Mouse (Mus musculus) layer of hippocampus, postnatal 36 days (tissue): ENCODE measurements around the gene Zfp970. TPM values are rescaled to one million over a fixed set of nuclear protein-coding genes. Genes with fewer than 3 reads are reported as not detected.
"Not testable (repeated sequence)": the region's sequence is repeated elsewhere in the genome, so short reads cannot be mapped to it uniquely, and the experiment has no call there.

Experiments
- DNase-seq, 2 experiments: peaks; one replicate each; pipeline ENCODE4 v3.0.0; 2022
- total RNA-seq, 2 experiments: library from RNA; stranded (reverse); gene quantifications; 2 replicates each; pipeline ENCODE4 v1.2.3; 2021

The Zfp970 gene
- total RNA-seq = 10 to 100 TPM; 38.8 to 39.4 TPM

DNA sequence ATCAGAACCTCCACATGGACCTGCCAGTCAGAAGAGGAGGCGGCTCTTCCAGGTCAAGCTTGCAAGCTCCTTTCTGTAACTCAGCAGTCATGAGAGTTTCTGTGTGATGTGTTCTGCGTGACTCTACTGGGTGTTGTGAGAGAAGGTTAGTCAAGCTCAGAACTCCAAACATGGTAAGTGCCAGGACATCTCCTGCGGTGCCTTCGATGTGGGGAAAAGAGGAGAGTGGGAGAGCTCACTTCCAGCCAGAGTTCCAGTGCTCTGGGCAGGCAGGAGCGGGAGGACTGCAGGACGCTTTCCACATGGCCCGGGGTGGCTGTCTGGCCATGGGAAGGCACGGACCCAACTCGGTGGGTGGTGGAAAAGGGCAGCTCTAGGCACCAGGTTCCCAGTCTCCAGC, at the start of gene Zfp970:
Zfp970 (plus strand) TSS at position 58 of the 400 bp plus-strand sequence.
- DNase-seq = peak; percentile 18 to 36

DNA sequence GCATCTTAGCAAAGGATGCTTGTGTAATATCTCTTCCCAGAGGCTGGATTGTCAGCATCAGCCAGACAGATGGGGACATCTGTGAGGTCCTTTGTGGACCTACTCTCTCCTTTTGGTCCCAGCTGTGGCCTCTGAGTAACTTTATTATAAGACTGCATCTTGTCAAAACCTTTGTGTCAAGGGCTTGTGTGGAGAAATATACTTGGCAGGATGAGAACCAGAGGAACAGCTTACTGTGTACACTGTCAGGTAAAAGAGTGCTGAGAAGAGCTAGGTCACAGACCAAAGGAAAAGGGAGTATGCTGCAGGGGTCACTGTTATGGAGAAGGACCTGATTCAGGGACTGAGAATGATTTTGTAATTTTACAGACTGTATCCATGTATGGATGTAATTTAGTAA, 3.7 kb downstream of the Zfp970 start:
- not testable (repeated sequence) for DNase-seq

DNA sequence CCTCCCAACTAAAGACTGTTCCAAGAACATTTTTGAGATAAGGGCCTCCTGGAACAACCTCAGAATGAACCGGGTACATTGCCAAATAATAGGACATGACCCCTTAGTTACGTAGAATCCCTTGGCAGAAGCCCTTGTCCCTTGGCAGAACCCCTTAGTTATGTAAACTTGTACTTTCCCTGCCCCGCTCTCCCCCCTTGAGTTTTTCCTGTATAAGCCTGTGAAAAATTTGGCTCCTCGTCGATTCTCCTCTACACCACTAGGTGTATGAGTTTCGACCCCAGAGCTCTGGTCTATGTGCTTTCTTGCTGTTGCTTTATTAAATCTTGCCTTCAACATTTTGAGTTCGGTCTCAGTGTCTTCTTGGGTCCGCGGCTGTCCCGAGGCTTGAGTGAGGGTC, 7.7 kb downstream of the Zfp970 start:
- DNase-seq = not testable (repeated sequence)

DNA sequence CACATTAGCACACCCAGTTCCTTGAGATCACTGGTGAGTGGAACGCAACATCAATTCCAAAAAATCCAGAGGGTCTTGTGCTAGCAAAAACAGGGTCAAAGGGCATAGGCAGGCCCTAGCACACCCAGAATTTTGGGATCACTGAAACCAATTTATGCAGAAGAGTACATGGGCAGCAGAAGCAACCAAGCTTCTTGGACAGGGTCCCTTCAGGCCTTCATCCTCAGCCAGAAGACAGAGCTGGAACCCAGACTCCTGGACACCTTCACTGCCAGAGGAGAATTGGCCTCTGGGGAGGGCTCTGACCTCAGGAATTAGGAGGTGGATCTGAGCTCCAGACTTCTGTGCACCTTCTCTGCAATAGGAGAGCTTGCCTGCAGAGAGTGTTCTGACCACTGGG, 17.4 kb downstream of the Zfp970 start:
- not testable (repeated sequence) for DNase-seq

DNA sequence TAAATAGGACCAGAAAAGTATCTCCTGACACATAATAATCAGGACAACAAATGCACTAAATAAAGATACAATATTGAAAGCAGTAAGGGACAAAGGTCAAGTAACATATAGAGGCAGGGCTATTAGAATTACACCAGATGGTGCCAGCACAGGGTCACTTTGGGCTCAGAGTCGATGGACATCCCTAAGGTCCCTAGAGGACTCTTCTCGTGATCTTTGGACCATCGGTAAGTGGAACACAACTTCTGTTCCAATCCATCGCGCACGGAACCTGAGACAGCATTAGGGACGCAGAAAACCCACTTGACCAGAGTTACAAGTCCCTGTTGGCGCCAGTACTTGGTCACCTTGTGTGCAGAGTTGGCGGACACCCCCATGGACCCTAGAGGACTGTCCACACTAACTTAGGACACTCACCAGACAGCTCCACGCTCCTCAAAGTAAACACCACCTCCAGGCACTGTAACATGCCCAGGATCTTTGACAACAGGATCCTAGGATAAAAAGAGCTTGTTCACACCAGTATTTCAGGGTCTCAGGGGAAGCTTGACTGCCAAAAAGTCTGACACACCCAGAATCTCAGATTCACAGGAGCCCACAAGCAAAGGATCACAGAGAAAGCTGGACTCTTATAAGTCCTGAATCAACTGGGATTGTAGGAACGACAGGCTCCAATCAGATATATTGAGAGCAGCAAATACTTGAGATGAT, 18.9 kb downstream of the Zfp970 start:
- DNase-seq = not testable (repeated sequence)

DNA sequence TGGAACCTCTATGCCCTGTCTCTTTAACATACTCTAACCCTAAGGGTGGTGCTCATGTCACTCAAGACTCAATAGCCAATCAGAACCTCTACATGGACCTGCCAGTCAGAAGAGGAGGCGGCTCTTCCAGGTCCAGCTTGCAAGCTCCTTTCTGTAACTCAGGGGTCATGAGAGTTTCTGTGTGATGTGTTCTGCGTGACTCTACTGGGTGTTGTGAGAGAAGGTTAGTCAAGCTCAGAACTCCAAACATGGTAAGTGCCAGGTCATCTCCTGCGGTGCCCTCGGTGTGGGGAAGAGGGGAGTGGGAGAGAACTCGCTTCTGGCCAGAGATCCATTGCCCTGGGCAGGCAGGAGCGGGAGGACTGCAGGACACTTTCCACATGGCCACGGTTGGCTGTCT, 33.5 kb downstream of the Zfp970 start, which contains the start of gene Gm14403:
Gm14403 (plus strand) TSS at position 149 of the 400 bp plus-strand sequence.
- DNase-seq = not testable (repeated sequence)

DNA sequence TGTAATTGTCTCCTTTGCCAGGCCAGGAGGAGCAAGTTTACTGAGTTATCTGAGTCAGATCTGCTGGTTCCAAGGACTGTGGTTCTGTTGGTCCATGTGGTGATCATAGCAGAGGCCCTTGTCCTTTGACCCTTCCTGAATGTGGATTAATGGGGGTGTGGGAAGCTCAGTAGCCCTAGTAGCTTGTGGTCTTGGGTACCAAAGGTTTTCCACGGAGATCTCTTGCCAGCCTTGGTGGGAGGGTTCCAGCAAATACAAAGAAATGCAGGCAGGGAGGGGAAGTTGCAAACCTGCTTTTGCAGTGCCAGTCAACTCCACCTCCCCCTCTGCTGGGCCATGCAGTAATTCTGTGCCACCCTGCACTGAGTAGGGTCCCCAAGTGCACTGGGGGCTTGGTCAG, 34.6 kb downstream of the Zfp970 start:
- not testable (repeated sequence) for DNase-seq

DNA sequence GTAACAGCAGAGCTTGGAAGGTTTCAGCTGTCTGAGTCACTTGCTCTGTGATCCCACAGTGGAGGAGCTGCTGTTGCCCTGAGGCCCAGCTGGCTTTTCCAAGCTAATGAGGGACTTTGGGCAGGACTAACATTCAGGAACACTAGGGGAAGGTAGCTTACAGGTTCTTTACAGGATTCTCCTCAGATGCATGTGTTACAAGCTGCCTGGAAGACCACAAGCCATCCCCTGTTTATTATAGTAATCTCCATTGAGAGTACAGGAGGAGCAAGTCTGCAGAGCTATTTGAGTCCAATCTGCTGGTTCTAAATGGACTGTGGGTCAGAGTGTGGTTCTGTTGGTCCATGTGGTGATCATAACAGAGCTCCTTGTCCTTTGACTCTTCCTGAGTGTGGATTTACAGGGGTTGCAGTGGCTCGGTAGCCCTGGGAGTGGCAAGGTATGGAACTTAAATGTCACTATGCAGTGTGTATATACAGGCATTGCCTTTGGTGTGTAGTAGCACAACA, 40.7 kb downstream of the Zfp970 start:
- DNase-seq = not testable (repeated sequence)

DNA sequence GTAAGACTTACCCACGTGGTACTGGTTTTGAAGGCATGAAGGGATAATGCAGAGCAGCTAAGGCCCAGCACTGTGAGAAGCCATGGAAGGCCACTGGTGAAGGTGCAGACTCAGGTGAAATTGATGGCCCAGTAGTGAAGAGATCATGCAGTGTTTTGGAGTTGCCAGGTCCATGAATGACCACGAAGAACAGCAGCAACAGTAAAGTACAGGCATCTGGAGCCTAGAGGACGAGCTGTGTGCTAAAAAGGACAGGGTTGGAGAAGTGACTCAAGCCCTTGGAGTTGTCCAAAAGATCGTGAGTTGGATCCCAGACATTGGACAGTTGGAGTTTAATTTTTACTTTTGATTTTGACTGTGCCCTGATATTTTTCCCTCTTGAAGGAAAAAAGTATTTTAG, 46.8 kb downstream of the Zfp970 start:
- not testable (repeated sequence) for DNase-seq

DNA sequence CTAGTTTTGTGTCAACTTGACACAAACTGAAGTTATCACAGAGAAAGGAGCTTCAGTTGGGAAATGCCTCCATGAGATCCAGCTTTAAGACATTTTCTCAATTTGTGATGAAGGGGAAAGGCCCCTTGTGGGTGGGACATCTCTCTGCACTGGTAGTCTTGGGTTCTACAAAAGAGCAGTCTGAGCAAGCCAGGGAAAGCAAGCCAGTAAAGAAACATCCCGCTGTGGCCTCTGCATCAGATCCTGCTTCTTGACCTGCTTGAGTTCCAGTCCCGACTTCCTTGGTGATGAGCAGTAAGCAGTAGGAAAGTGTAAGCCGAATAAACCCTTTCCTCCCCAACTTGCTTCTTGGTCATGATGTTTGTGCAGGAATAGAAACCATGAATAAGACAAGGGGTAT, 47.4 kb downstream of the Zfp970 start:
- DNase-seq = not testable (repeated sequence)

DNA sequence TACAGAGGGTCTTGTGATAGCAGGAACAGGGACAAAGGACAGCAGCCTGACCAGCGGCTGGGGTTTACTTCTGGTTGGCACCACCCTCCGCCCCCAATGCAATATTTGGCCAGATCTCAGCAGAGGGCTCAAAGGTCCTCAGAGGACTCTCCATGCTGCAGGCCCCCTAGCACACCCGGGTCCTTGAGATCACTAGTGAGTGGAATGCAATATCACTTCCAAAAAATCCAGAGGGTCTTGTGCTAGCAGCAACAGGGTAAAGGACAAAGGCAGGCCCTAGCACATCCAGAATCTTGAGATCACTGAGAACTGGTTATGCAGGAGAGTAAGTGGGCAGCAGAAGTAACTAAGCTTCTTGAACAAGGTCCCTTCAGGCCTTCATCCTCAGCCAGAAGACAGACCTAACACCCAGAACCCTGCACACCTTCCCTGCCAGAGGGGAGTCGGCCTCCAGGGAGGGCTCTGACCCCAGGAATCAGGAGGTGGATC, 49.5 kb downstream of the Zfp970 start:
- not testable (repeated sequence) for DNase-seq

DNA sequence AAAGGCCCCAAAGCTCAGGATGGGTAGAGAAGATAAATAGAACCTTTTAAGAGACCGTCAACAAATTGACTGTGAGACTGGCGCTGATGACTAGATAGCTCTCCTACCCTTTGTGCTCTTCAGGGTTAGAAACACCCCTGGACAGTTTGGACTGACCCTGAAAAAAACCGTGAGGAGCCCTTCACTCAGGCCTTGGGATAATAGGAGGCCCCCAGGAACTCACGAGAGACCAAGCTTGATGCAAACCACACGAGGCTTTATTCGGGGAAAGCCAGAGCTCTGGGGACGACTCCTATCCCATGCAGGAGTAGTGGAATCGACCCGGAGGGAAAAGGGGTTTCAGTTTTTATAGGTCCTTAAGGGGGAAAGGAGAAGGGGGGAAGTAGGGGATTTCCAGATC, 53.2 kb downstream of the Zfp970 start:
- DNase-seq = not testable (repeated sequence)

DNA sequence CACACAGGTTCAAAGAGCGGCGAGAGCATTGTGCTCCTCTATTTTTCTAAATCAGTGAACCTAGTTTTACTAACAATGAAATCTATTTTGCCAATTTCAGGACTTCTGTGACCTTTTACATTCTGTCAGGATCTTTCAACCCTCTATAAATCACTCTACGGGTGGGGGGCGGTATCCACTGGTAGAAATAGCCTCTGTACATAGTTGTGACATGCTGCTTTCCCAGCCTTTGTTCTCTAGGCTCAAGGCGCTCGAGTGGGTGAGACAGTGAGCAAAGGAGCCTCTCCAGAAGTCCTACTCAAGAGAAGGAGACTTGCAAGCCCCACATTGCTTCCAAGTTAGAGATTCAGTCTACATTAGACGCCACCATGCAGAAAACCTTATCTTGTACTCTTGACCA, 53.8 kb downstream of the Zfp970 start:
- not testable (repeated sequence) for DNase-seq

DNA sequence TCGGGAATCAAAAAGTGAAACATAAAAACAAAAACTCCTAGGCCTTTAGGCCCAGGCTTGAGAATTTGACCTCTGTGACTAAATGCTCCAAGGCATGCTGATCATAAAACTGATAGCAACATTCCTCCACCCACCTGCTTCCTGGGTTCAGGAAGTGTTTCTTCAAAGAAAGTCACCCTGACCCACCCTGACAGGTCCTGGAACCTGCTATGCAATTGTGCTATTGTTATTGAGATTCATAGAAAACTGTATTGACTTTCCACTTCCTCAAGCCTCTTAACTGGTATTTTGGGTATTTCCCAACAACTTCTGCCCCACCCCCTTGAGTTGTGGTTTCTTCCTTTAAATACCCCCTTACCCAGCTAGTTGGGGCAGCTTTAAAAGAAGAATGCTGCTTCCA, 54.4 kb downstream of the Zfp970 start:
- not testable (repeated sequence) for DNase-seq

DNA sequence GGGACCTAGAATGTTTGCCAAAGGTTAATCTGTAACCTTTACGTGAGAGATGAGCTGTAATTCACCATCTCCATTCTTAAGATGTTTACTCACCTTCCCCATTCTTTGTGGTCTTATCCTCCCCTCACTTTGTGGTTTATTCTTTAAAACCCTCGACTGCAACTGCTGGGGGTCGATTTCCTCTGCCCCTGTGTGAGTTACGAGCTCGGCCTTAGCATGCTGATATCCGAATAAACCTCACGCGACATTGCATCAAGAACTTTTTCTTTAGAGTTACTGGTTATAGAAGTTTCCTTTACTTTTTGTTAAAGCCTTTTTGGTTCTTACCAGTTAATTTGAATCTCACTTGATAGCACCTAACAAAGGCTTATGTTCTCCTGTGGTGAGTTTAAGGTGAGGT, 55.5 kb downstream of the Zfp970 start:
- no peak for DNase-seq

DNA sequence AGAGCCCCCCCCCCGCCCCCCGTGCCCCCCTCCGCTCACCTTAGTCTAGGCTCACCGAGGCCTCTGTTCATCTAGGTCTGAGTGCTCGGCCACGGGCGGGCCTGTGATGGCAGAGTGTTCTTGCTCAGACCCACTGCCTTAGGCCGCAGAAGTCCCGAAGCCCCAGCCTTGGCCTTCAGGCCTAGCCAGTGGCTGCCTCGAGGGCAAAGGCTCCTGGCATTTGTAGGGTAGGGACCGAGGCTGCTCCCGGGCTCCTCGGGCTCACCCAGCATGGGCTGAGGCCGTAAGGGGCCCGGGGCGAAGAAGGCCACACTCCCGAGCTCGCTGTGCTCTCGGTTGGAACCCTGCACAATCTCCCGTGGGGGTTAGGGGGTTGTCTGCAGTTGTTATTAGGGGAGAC, 58.5 kb downstream of the Zfp970 start:
- DNase-seq = no peak

DNA sequence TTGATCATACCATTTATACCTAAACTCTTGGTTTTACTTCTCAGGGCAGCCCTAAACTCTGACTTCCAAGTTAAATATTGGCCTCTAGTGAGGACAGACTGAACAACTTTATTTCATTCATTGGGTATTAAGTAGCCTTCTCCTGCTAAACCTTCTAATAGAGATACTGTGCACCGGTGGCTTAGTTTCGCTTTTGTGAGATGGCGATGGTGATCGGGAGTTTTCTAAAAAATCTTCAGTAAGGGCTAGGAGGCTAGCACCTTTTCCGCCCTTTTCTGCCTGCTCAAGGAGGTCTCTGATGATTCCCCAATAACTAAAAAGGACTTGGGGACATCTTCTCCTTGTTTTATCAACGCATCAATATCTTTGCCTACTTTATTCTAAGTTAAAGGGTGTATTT, 59.1 kb downstream of the Zfp970 start:
- not testable (repeated sequence) for DNase-seq

DNA sequence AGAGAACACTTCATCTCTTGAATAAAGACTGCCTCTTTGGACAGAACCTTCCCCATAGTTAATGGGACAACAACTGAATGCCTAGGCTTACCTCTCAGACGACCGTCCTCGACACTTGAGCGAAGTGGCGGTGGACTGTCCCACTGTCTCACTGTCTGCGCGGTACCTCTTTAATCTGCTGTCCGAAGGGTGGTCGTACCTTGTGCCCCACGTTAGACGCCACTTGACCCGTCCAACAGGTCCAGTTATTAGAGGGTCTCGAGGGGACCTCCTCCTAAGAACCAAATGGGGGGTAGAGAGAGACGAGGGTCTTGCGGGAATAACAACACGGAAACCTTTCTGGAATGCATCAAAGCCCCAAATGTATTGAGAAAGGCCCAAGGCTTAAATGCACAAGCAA, 59.6 kb downstream of the Zfp970 start:
- not testable (repeated sequence) for DNase-seq

Other genes starting within 250 kb of the Zfp970 start
- 1 to 10 TPM; 2.3 to 2.7 TPM for gene Gm14409, start 197.7 kb upstream of the Zfp970 start, total RNA-seq
- 1 to 10 TPM; 2.4 to 3.7 TPM for gene Gm14412, start 140.4 kb upstream of the Zfp970 start, total RNA-seq
- 10 to 100 TPM; 36.9 to 37.1 TPM for gene Gm14418, start 66.4 kb upstream of the Zfp970 start, total RNA-seq
- 10 to 100 TPM; 44.6 to 47.0 TPM for gene Gm14403, start 33.5 kb downstream of the Zfp970 start, total RNA-seq
- gene Gm14406, start 113.5 kb downstream of the Zfp970 start, total RNA-seq = under 1 TPM in 1 of 2 experiments, not detected in 1; 0.33 TPM